Mouse (Mus musculus): ENCODE results near the gene Nhlh2. TPM values are rescaled to one million over a fixed set of nuclear protein-coding genes. Genes with fewer than 3 reads are reported as not detected.

The Nhlh2 gene
- polyA plus RNA-seq (2014; fragmentation: Illumina TruSeq; extraction: RNeasy Lipid Tissue Mini Kit (QIAGEN cat#74804); ENCODE audit: low read depth, low replicate concordance), result not detected

GRCm38 (mm10) chr3:102009926-102010381, at the start of gene Nhlh2:
TSS of gene Nhlh2 (plus strand) at chr3:102010076.

Other genes with a start within 250 kb of the Nhlh2 start
- gene Mab21l3, start 161.1 kb upstream of the Nhlh2 start, polyA plus RNA-seq (2014; fragmentation: Illumina TruSeq; extraction: RNeasy Lipid Tissue Mini Kit (QIAGEN cat#74804); ENCODE audit: low read depth, low replicate concordance), result 1.1 TPM
- 3.0 TPM for gene Slc22a15, start 85.6 kb upstream of the Nhlh2 start, polyA plus RNA-seq (2014; fragmentation: Illumina TruSeq; extraction: RNeasy Lipid Tissue Mini Kit (QIAGEN cat#74804); ENCODE audit: low read depth, low replicate concordance)
- gene Casq2, start 76.3 kb downstream of the Nhlh2 start, polyA plus RNA-seq (2014; fragmentation: Illumina TruSeq; extraction: RNeasy Lipid Tissue Mini Kit (QIAGEN cat#74804); ENCODE audit: low read depth, low replicate concordance), result 11.4 TPM
- 15.0 TPM for gene Vangl1, start 194.6 kb downstream of the Nhlh2 start, polyA plus RNA-seq (2014; fragmentation: Illumina TruSeq; extraction: RNeasy Lipid Tissue Mini Kit (QIAGEN cat#74804); ENCODE audit: low read depth, low replicate concordance)

Measured in adipose tissue, adult 10 weeks (tissue).